Mouse (Mus musculus) kidney, postnatal 25 days (tissue): Measurements from ENCODE around the gene Ruvbl2.
"Not testable (repeated sequence)": the region's sequence is repeated elsewhere in the genome, so short reads cannot be mapped to it uniquely, and the experiment has no call there.

Experiments used
- DNase-seq, 2 experiments: peaks; one replicate each; pipeline ENCODE4 v3.0.0; 2021; ENCODE audit warnings: mixed read lengths in 2 of 2

The Ruvbl2 gene

DNA sequence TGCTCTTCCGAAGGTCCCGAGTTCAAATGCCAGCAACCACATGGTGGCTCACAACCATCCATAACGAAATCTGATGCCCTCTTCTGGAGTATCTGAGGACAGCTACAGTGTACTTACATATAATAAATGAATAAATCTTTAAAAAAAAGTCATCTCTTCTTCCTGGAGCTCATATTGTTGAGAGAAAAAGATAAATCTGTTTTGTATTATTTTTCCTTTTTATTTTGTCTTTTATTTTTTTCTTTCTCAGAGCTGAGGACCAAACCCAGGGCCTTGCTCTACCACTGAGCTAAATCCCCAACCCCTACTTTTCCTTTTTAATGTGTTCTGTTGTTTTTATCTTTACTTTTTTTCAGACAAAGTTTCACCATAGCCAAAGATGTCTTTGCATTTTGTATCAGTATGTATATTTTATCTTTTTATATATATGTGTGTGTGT is 41.5 kb downstream of the Ruvbl2 start:
- not testable (repeated sequence) for DNase-seq

DNA sequence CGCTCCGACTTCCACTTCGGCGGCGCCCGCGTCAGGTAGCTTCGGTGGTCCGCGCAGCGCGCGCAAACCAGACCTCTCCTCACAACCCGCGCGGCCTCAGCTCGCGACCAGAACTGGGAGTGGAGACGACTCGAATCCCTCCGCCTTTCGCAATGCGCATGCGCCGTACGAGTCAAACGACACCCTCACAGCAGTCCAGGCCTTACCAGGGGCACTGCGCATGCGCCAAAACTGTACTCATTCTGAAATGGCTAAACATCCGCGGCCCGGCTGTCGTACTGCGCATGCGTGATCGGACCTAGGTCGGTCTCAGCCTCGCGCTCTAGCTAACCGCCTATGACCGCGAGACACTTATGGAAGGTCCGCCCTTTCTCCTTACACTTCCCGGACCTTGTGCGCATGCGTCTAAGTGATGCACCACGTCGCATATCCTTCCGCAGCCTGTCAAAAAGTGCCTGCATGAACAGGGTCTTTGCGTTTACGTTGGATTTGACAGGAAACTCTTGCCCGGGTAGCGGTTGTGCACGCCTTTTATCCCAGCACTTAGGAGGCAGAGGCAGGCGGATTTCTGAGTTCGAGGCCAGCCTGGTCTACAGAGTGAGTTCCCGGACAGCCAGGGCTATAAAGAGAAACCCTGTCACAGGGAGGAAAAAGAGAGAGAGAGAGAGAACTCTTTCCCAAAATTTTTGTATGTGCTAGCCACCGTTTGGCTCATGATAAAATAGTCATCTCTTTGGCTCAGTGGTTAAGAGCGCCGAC is 42.1 kb downstream of the Ruvbl2 start, which contains the start of gene Snrnp70:
TSS of gene Snrnp70 (minus strand) at position 165 of the 759 bp plus-strand sequence.
- peak; percentile 100 for DNase-seq

DNA sequence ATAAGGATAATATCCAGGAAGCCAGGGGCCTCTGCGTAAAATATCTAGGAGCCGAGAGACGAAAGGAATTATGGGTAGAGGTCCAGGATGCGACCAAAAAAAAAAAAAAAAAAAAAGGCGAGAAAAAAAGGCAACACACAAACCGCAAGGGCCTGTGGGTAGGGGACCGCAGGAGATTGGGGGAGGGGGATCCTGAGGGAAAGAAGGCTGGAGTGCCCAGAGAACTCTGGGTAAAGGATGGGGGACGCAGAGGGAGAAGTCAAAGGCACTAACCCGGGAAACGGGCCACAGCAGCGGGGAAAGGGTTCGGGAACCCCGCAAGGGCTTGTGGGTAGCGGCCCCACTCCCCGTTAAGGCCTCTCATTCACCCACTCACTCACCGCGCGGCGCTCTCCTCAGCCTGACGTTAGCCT is 42.8 kb downstream of the Ruvbl2 start:
- peak in 1 of 2 experiments; percentile 71 for DNase-seq

GRCm38 (mm10) chr7:45386077-45386476 is 51.8 kb downstream of the Ruvbl2 start:
- DNase-seq = no peak

DNA sequence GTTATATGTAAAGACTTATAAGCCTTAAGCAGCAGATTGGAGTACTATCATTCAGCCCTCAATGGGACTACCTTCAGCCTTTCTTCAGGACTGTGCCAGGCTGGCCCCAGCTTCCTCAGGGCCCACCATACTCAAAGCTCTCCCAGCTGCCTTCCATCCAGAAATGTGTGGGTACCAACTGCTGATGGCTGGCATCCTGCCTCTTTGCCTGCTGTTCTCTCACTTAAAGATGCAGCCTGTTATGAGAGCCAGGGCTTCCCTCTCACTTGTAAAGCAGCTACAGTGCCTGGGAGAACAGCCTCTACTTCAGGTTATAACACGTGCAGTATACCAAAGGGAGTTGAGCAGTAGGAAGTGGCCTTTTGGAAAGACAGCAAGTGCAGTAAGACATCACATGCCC is 61.8 kb downstream of the Ruvbl2 start:
- DNase-seq = no peak

DNA sequence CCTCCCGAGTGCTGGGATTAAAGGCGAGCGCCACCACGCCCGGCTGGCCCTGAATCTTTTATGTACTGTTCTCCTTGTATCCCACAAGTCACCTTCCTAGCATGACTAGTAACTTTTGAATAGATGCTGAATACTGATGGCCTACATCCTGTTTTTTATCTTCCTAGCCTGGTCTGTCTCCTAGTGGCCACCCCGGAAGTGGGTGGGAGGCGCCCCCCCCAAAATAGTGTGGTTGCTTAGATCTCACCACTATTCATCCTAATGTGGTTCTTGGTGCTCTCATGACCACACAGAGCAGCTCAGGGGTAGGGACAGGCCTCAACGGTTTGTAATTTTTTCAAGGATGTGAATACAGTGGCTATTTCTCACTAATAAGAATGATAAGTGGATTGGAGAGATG is 63.3 kb downstream of the Ruvbl2 start:
- DNase-seq = no peak

DNA sequence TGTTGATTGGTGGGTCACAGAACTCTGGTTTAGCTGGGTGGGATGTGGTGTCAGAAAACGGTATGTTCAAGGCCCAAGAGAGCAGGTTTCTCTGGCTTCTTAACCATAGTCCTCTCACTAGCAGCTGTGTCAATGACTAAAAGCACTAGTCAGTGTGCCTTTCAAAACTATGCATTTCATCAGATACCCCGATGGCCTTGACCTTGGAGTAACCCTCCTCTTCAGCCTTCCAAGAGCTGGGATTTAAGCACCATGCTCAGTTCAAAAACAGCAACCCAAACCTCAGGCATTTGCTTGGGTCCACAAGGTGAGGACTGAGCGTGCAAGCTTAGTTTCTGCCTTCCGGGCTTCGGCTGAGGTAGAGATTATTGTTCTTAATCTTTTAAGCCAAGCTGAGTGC is 65.5 kb downstream of the Ruvbl2 start:
- DNase-seq = no peak
